Comparison of ENCODE assay signal across 1 mouse cellular context in the genomic region with DNA sequence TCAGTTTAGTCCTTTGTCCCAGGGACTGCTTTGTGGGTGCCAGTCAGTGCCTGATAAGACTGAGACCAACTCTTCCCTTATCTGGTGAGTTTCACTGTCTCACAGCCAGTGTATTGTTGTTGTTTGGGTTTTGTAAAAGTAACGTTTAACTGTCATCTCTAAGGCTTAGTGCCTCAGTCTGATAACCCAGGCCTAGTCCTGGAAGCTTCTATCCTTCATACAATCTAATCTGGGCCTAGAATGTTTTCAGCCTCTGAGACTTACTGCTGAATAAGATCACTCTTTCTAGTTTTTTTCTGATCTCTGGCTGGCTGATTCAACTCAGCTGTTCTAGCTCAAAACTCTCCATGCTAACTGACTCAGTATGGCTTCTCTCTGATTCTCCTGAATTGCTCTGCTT.
TF ChIP-seq lines count a peak whose summit lies in the region.

No protein-coding gene starts in this region.

TF ChIP-seq in MEL, 35 proteins besides CTCF, POLR2A, EP300 and RAD21 (continued from another document):
- TF ChIP-seq CHD2 (IDR thresholded peaks at IDR 0.05; ENCODE audit: low read length) (no peak), SIN3A (IDR thresholded peaks at IDR 0.05; ENCODE audit: low read length) (peak; percentile 89), GABPA (IDR thresholded peaks at IDR 0.05; ENCODE audit: low read depth, low read length) (no peak), ZKSCAN1 (IDR thresholded peaks at IDR 0.05; ENCODE audit: low read depth, low read length) (no peak), MYC (IDR thresholded peaks at IDR 0.05; ENCODE audit: low read depth, low read length) (0 out of 2 replicates have a peak, but pooled peaks have one; percentile 13), POLR2AphosphoS5 (IDR thresholded peaks at IDR 0.05; ENCODE audit: borderline replicate concordance, low read depth, low read length) (no peak), POLR2AphosphoS2 (IDR thresholded peaks at IDR 0.05; ENCODE audit: low read length) (no peak), USF1 (IDR thresholded peaks at IDR 0.05; ENCODE audit: low read depth, low read length) (no peak), MYB (IDR thresholded peaks at IDR 0.05; ENCODE audit: low read depth, low read length) (peak; percentile 100), KAT2A (conservative IDR thresholded peaks at IDR 0.05; ENCODE audit: low read depth, low read length) (no peak; the same call in 1 of the 2 replicates), E2F4 (IDR thresholded peaks at IDR 0.05; ENCODE audit: borderline replicate concordance, low read depth, low read length) (no peak), TCF12 (IDR thresholded peaks at IDR 0.05; ENCODE audit: low read depth, low read length) (peak; percentile 98), CHD1 (IDR thresholded peaks at IDR 0.05; ENCODE audit: low read depth, low read length) (no peak), JUND (IDR thresholded peaks at IDR 0.05; ENCODE audit: low read depth, low read length) (peak; percentile 55; the same call in 1 of the 2 replicates), GATA1 (IDR thresholded peaks at IDR 0.05; ENCODE audit: low read depth, low read length) (peak; percentile 97), MAX (IDR thresholded peaks at IDR 0.05; ENCODE audit: low read length) (no peak), HCFC1 (IDR thresholded peaks at IDR 0.05; ENCODE audit: low read depth, low read length) (peak; percentile 55), RCOR1 (IDR thresholded peaks at IDR 0.05; ENCODE audit: low read depth, low read length) (peak; percentile 91), MXI1 (IDR thresholded peaks at IDR 0.05; ENCODE audit: low read depth, low read length) (peak; percentile 37; the same call in 1 of the 2 replicates), UBTF (IDR thresholded peaks at IDR 0.05; ENCODE audit: borderline replicate concordance, insufficient read depth, low read depth, low read length) (no peak)
TF ChIP-seq in MEL: peak in this region for 14.
